Mouse (Mus musculus) myocyte (in vitro differentiated cells): Measurements from ENCODE around the gene Vav2. TPM values are rescaled to one million over a fixed set of nuclear protein-coding genes. Genes with fewer than 3 reads are reported as not detected.

Experiments used
- H3K27me3 ChIP-seq: one replicate; pipeline ENCODE4 v1.6.1; 2011; ENCODE audit not compliant: control insufficient read depth, insufficient read depth, insufficient read length
- H3K36me3 ChIP-seq: one replicate; pipeline ENCODE4 v1.6.1; 2011; ENCODE audit not compliant: control insufficient read depth, insufficient read depth
- H3K4me2 ChIP-seq: one replicate; pipeline ENCODE4 v1.6.1; 2011; ENCODE audit warnings: low read depth, control low read depth
- H3K4me3 ChIP-seq: one replicate; pipeline ENCODE4 v1.5.1; 2011; ENCODE audit warnings: mild to moderate bottlenecking, control low read depth, moderate library complexity
- H3K79me2 ChIP-seq: one replicate; pipeline ENCODE4 v1.6.1; 2011; ENCODE audit not compliant: control insufficient read depth, insufficient read depth
- H3ac ChIP-seq: one replicate; pipeline ENCODE4 v1.6.1; 2011; ENCODE audit not compliant: control insufficient read depth, insufficient read length
- CEBPB ChIP-seq: IDR thresholded peaks from 2 replicates; pipeline ENCODE4 v1.6.1; 2011; ENCODE audit warnings: mild to moderate bottlenecking, moderate library complexity; ENCODE audit not compliant: poor library complexity, insufficient read depth, severe bottlenecking
- E2F4 ChIP-seq: IDR thresholded peaks from one replicate; pipeline ENCODE4 v1.6.1; 2011; ENCODE audit warnings: mild to moderate bottlenecking, control low read depth, moderate library complexity; ENCODE audit not compliant: insufficient read depth
- MAX ChIP-seq: IDR thresholded peaks from one replicate; pipeline ENCODE4 v1.6.1; 2011; ENCODE audit warnings: low read depth, mild to moderate bottlenecking, control low read depth
- MYOD1 ChIP-seq, 3 experiments: IDR thresholded peaks; one replicate each; pipeline ENCODE4 v1.6.1; 2011; ENCODE audit warnings: control low read depth in 2 of 3, low read depth in 2 of 3, mild to moderate bottlenecking in 2 of 3, moderate library complexity in 1 of 3; ENCODE audit not compliant: insufficient read length in 2 of 3, control insufficient read depth in 1 of 3
- MYOG ChIP-seq, 3 experiments: IDR thresholded peaks; one replicate each; pipeline ENCODE4 v1.6.1; 2011; ENCODE audit warnings: control low read depth in 2 of 3, low read depth in 2 of 3, mild to moderate bottlenecking in 2 of 3; ENCODE audit not compliant: insufficient read length in 2 of 3, control insufficient read depth in 1 of 3, insufficient read depth in 1 of 3
- POLR2A ChIP-seq: IDR thresholded peaks from one replicate; pipeline ENCODE4 v1.6.1; 2011; ENCODE audit warnings: low read depth, mild to moderate bottlenecking, control low read depth, moderate library complexity; ENCODE audit not compliant: insufficient read length
- POLR2AphosphoS2 ChIP-seq: IDR thresholded peaks from one replicate; pipeline ENCODE4 v1.6.1; 2011; ENCODE audit warnings: low read depth, control low read depth; ENCODE audit not compliant: insufficient read length
- REST ChIP-seq: IDR thresholded peaks from one replicate; pipeline ENCODE4 v1.6.1; 2011; ENCODE audit warnings: mild to moderate bottlenecking, control low read depth, moderate library complexity; ENCODE audit not compliant: insufficient read depth, insufficient read length
- SRF ChIP-seq: IDR thresholded peaks from one replicate; pipeline ENCODE4 v1.6.1; 2011; ENCODE audit warnings: low read depth; ENCODE audit not compliant: control insufficient read depth, insufficient read length
- TCF12 ChIP-seq: IDR thresholded peaks from one replicate; pipeline ENCODE4 v1.6.1; 2011; ENCODE audit warnings: mild to moderate bottlenecking, control low read depth; ENCODE audit not compliant: poor library complexity, insufficient read depth, severe bottlenecking
- TCF3 ChIP-seq: IDR thresholded peaks from one replicate; pipeline ENCODE4 v1.6.1; 2011; ENCODE audit warnings: low read depth, control low read depth; ENCODE audit not compliant: insufficient read length
- USF1 ChIP-seq: IDR thresholded peaks from one replicate; pipeline ENCODE4 v1.6.1; 2011; ENCODE audit warnings: low read depth, mild to moderate bottlenecking, control low read depth, moderate library complexity
- polyA plus RNA-seq: library from polyadenylated mRNA; unstranded; fragments of >200 nt; fragmentation: generic; extraction: Trizol; gene quantifications from one replicate; pipeline ENCODE4 v1.2.1, GENCODE M21; 2012; ENCODE audit warnings: missing spikeins

Vav2 gene
- polyA plus RNA-seq, 1 experiment: 14.1 TPM

- Histone ChIP-seq H3ac (peak overlapping the region; percentile 94), H3K79me2 (no peaks in the 10 kb centered on the region), H3K36me3 (no peaks in the 10 kb centered on the region), H3K27me3 (no peaks in the 10 kb centered on the region), H3K4me3 (peak overlapping the region; percentile 71), H3K4me2 (peak overlapping the region; percentile 80)
- TF ChIP-seq POLR2AphosphoS2: peak; percentile 0
- TF ChIP-seq SRF: no peak
These were observed 16.0 kb upstream of the Vav2 start for GRCm38 (mm10) chr2:27442708-27443449.

GRCm38 (mm10) chr2:27441767-27442707 is 15.2 kb upstream of the Vav2 start, which contains the start of gene Brd3os:
TSS of gene Brd3os (plus strand) at chr2:27442324.
- Histone ChIP-seq H3K4me2 (peak within 1 kb of the TSS; percentile 80), H3K36me3 (no peaks in the 10 kb centered on the region)
- TF ChIP-seq POLR2A (peak; percentile 58), MAX (no peak), MYOG (IDR thresholded peaks at IDR 0.05; ENCODE audit: control insufficient read depth in 1 of 3, insufficient read depth in 1 of 3, insufficient read length in 2 of 3, low read depth in 2 of 3) (peak in 2 of 3 experiments; percentile 20 to 54), SRF (peak; percentile 85), POLR2AphosphoS2 (peak; percentile 41), USF1 (no peak), MYOD1 (IDR thresholded peaks at IDR 0.05; ENCODE audit: control insufficient read depth in 1 of 3, insufficient read length in 2 of 3, low read depth in 2 of 3) (peak in 2 of 3 experiments; percentile 44 to 78), TCF12 (no peak), REST (no peak)

GRCm38 (mm10) chr2:27438281-27438680 is 11.4 kb upstream of the Vav2 start:
- Histone ChIP-seq H3K79me2 (no peaks in the 10 kb centered on the region), H3K4me3 (no peak overlapping the region), H3K36me3 (no peaks in the 10 kb centered on the region), H3ac (no peak overlapping the region), H3K4me2 (peak overlapping the region; percentile 60), H3K27me3 (no peaks in the 10 kb centered on the region)
- TF ChIP-seq POLR2A (no peak), POLR2AphosphoS2 (no peak), REST (no peak), USF1 (no peak)

More at GRCm38 (mm10) chr2:27441767-27442707, 15.2 kb upstream of the Vav2 start, which contains the start of gene Brd3os:
- H3K27me3 ChIP-seq: no peaks in the 10 kb centered on the region
- peak within 1 kb of the TSS; percentile 71 for H3K4me3 ChIP-seq
- H3ac ChIP-seq: peak within 1 kb of the TSS; percentile 94
- H3K79me2 ChIP-seq: no peaks in the 10 kb centered on the region

GRCm38 (mm10) chr2:27437876-27438275 is 11.0 kb upstream of the Vav2 start:
- no peak overlapping the region for H3K4me3 ChIP-seq
- H3K27me3 ChIP-seq: no peaks in the 10 kb centered on the region
- H3ac ChIP-seq: no peak overlapping the region
- H3K36me3 ChIP-seq: no peaks in the 10 kb centered on the region
- H3K79me2 ChIP-seq: no peaks in the 10 kb centered on the region
- peak overlapping the region; percentile 60 for H3K4me2 ChIP-seq
- no peak for TF ChIP-seq POLR2AphosphoS2
- no peak for TF ChIP-seq POLR2A
- no peak for TF ChIP-seq SRF
- TF ChIP-seq USF1: no peak
- no peak for TF ChIP-seq REST
- TF ChIP-seq CEBPB: no peak
- no peak for TF ChIP-seq TCF12
- TF ChIP-seq MYOD1 (IDR thresholded peaks at IDR 0.05; ENCODE audit: control insufficient read depth in 1 of 3, insufficient read length in 2 of 3, low read depth in 2 of 3): no peak
- no peak for TF ChIP-seq E2F4
- TF ChIP-seq MYOG (IDR thresholded peaks at IDR 0.05; ENCODE audit: control insufficient read depth in 1 of 3, insufficient read depth in 1 of 3, insufficient read length in 2 of 3, low read depth in 2 of 3): no peak
- no peak for TF ChIP-seq MAX
- no peak for TF ChIP-seq TCF3

GRCm38 (mm10) chr2:27432599-27432998 is 5.8 kb upstream of the Vav2 start:
- H3K27me3 ChIP-seq: no peaks in the 10 kb centered on the region
- no peaks in the 10 kb centered on the region for H3K36me3 ChIP-seq
- TF ChIP-seq CEBPB: no peak
- TF ChIP-seq MAX: no peak
- no peak for TF ChIP-seq TCF3
- no peak for TF ChIP-seq MYOG (IDR thresholded peaks at IDR 0.05; ENCODE audit: control insufficient read depth in 1 of 3, insufficient read depth in 1 of 3, insufficient read length in 2 of 3, low read depth in 2 of 3)
- TF ChIP-seq USF1: no peak
- TF ChIP-seq E2F4: no peak
- no peak for TF ChIP-seq MYOD1 (IDR thresholded peaks at IDR 0.05; ENCODE audit: control insufficient read depth in 1 of 3, insufficient read length in 2 of 3, low read depth in 2 of 3)
- TF ChIP-seq POLR2A: no peak
- no peaks in the 10 kb centered on the region for H3K79me2 ChIP-seq
- no peak overlapping the region for H3K4me2 ChIP-seq
- H3K4me3 ChIP-seq: no peak overlapping the region
- H3ac ChIP-seq: no peak overlapping the region
